Mouse (Mus musculus): ENCODE measurements around the gene 9430097D07Rik.

- TF ChIP-seq POLR2A (IDR thresholded peaks at IDR 0.05; ENCODE audit: insufficient read length, low read depth) (no peak), E2F4 (IDR thresholded peaks at IDR 0.05; ENCODE audit: insufficient read depth) (no peak), CEBPB (IDR thresholded peaks at IDR 0.05; ENCODE audit: insufficient read depth, poor library complexity, severe bottlenecking) (no peak), SRF (IDR thresholded peaks at IDR 0.05; ENCODE audit: control insufficient read depth, insufficient read length, low read depth) (no peak), MAX (IDR thresholded peaks at IDR 0.05; ENCODE audit: low read depth) (no peak), MYOG (IDR thresholded peaks at IDR 0.05; ENCODE audit: control insufficient read depth in 1 of 3, insufficient read depth in 1 of 3, insufficient read length in 2 of 3, low read depth in 2 of 3) (no peak)
Observed at GRCm38 (mm10) chr2:32575586-32576160, at the start of gene 9430097D07Rik.

Measured in myocyte (in vitro differentiated cells).